Mouse (Mus musculus): ENCODE data around the gene Kncn.

- no peak for TF ChIP-seq CTCF (IDR thresholded peaks at IDR 0.05; ENCODE audit: borderline replicate concordance, control insufficient read depth, extremely low read depth, insufficient read depth, low read length, poor library complexity)
- TF ChIP-seq POLR2A (IDR thresholded peaks at IDR 0.05; ENCODE audit: control insufficient read depth, extremely low read depth, insufficient read depth, low read length, poor library complexity) = no peak
Observed at GRCm38 (mm10) chr4:115851569-115851968, 32.6 kb upstream of the Kncn start.
